Mouse (Mus musculus): ENCODE data around the gene Gm13698. TPM values are rescaled to one million over a fixed set of nuclear protein-coding genes. Genes with fewer than 3 reads are reported as not detected.
A peak's percentile ranks its signal among the peaks of the same experiment; 100 is the strongest.
"Not testable (repeated sequence)": the region's sequence is repeated elsewhere in the genome, so short reads cannot be mapped to it uniquely, and the experiment has no call there.

Gm13698 gene
- polyA plus RNA-seq (2014; fragmentation: Nextera tagmentation; extraction: Ambion mirVana), result not detected in 2 replicates

- not testable (repeated sequence) for DNase-seq (ENCODE audit: low spot score); H3K27me3 ChIP-seq (replicated peaks; ENCODE audit: control insufficient read depth, insufficient read depth, low read length); ATAC-seq; H3K4me3 ChIP-seq (ENCODE audit: low read depth, low read length); H3K36me3 ChIP-seq (ENCODE audit: control insufficient read depth, insufficient read depth, low read length); H3K27ac ChIP-seq (ENCODE audit: low read depth, low read length); H3K9me3 ChIP-seq (replicated peaks; ENCODE audit: control insufficient read depth, low read length); H3K4me2 ChIP-seq (ENCODE audit: low read length); H3K9ac ChIP-seq (ENCODE audit: low read length); H3K4me1 ChIP-seq (ENCODE audit: control insufficient read depth, insufficient read depth, low read length)
- no CpG with 5 or more reads among the region's 6 CpGs for WGBS
Measured at GRCm38 (mm10) chr2:83955393-83955792, at the start of gene Gm13698. Gene Gm13698 (plus strand): TSS chr2:83955693.

- no peak for DNase-seq (ENCODE audit: low spot score)
- Histone ChIP-seq H3K4me2 (ENCODE audit: low read length) (no peak overlapping the region), H3K4me1 (ENCODE audit: control insufficient read depth, insufficient read depth, low read length) (no peaks in the 10 kb centered on the region), H3K27me3 (replicated peaks; ENCODE audit: control insufficient read depth, insufficient read depth, low read length) (no peaks in the 10 kb centered on the region), H3K9ac (ENCODE audit: low read length) (no peak overlapping the region), H3K9me3 (replicated peaks; ENCODE audit: control insufficient read depth, low read length) (no peaks in the 10 kb centered on the region), H3K4me3 (ENCODE audit: low read depth, low read length) (no peak overlapping the region), H3K27ac (ENCODE audit: low read depth, low read length) (no peak overlapping the region), H3K36me3 (ENCODE audit: control insufficient read depth, insufficient read depth, low read length) (no peaks in the 10 kb centered on the region)
- WGBS, result 57% methylated on average over 2 of the region's 2 CpGs
- no peak for ATAC-seq
Measured at GRCm38 (mm10) chr2:83929478-83930088, 25.9 kb upstream of the Gm13698 start.

GRCm38 (mm10) chr2:83940931-83941361 lies 14.5 kb upstream of the Gm13698 start, which contains the start of gene Zswim2:
Gene Zswim2 (minus strand): TSS chr2:83941228.
- Histone ChIP-seq H3K9me3 (replicated peaks; ENCODE audit: control insufficient read depth, low read length) (no peaks in the 10 kb centered on the region), H3K9ac (ENCODE audit: low read length) (peak within 1 kb of the TSS; percentile 51), H3K4me2 (ENCODE audit: low read length) (peak within 1 kb of the TSS; percentile 64), H3K4me1 (ENCODE audit: control insufficient read depth, insufficient read depth, low read length) (no peaks in the 10 kb centered on the region; the same call in 1 of the 2 replicates), H3K27ac (ENCODE audit: low read depth, low read length) (0 out of 2 replicates have a peak within 1 kb of the TSS, but pooled peaks have one; percentile 33), H3K4me3 (ENCODE audit: low read depth, low read length) (peak within 1 kb of the TSS; percentile 31), H3K36me3 (ENCODE audit: control insufficient read depth, insufficient read depth, low read length) (no peaks in the 10 kb centered on the region), H3K27me3 (replicated peaks; ENCODE audit: control insufficient read depth, insufficient read depth, low read length) (no peaks in the 10 kb centered on the region)
- DNase-seq (ENCODE audit: low spot score), result peak; percentile 93
- WGBS, result 3% methylated on average over 20 of the region's 20 CpGs
- ATAC-seq, result peak; percentile 99

- Histone ChIP-seq H3K4me3 (ENCODE audit: low read depth, low read length) (peak overlapping the region; percentile 31), H3K9ac (ENCODE audit: low read length) (no peak overlapping the region), H3K4me1 (ENCODE audit: control insufficient read depth, insufficient read depth, low read length) (no peaks in the 10 kb centered on the region; the same call in 1 of the 2 replicates), H3K27ac (ENCODE audit: low read depth, low read length) (no peak overlapping the region), H3K27me3 (replicated peaks; ENCODE audit: control insufficient read depth, insufficient read depth, low read length) (no peaks in the 10 kb centered on the region), H3K9me3 (replicated peaks; ENCODE audit: control insufficient read depth, low read length) (no peaks in the 10 kb centered on the region), H3K4me2 (ENCODE audit: low read length) (peak overlapping the region; percentile 64), H3K36me3 (ENCODE audit: control insufficient read depth, insufficient read depth, low read length) (no peaks in the 10 kb centered on the region)
- DNase-seq (ENCODE audit: low spot score), result no peak
- peak; percentile 45; the same call in 1 of the 2 replicates for ATAC-seq
- WGBS, result 34% methylated on average over 3 of the region's 3 CpGs
Measured at GRCm38 (mm10) chr2:83941378-83941777, 14.1 kb upstream of the Gm13698 start.

GRCm38 (mm10) chr2:83941792-83942191 lies 13.7 kb upstream of the Gm13698 start:
- Histone ChIP-seq H3K27me3 (replicated peaks; ENCODE audit: control insufficient read depth, insufficient read depth, low read length) (no peaks in the 10 kb centered on the region), H3K27ac (ENCODE audit: low read depth, low read length) (no peak overlapping the region), H3K9ac (ENCODE audit: low read length) (no peak overlapping the region), H3K36me3 (ENCODE audit: control insufficient read depth, insufficient read depth, low read length) (no peaks in the 10 kb centered on the region), H3K9me3 (replicated peaks; ENCODE audit: control insufficient read depth, low read length) (no peaks in the 10 kb centered on the region), H3K4me2 (ENCODE audit: low read length) (no peak overlapping the region), H3K4me3 (ENCODE audit: low read depth, low read length) (no peak overlapping the region), H3K4me1 (ENCODE audit: control insufficient read depth, insufficient read depth, low read length) (no peaks in the 10 kb centered on the region; the same call in 1 of the 2 replicates)
- no peak for ATAC-seq
- no peak for DNase-seq (ENCODE audit: low spot score)
- 83% methylated on average over 4 of the region's 4 CpGs for WGBS

- not testable (repeated sequence) for H3K36me3 ChIP-seq (ENCODE audit: control insufficient read depth, insufficient read depth, low read length); H3K4me2 ChIP-seq (ENCODE audit: low read length); H3K4me3 ChIP-seq (ENCODE audit: low read depth, low read length); H3K27ac ChIP-seq (ENCODE audit: low read depth, low read length); DNase-seq (ENCODE audit: low spot score); H3K27me3 ChIP-seq (replicated peaks; ENCODE audit: control insufficient read depth, insufficient read depth, low read length); H3K9me3 ChIP-seq (replicated peaks; ENCODE audit: control insufficient read depth, low read length); H3K9ac ChIP-seq (ENCODE audit: low read length); H3K4me1 ChIP-seq (ENCODE audit: control insufficient read depth, insufficient read depth, low read length); ATAC-seq
- no CpG with 5 or more reads among the region's 6 CpGs for WGBS
Measured at GRCm38 (mm10) chr2:83961203-83961602, 5.7 kb downstream of the Gm13698 start, which contains the start of gene Gm13693. Gene Gm13693 (plus strand): TSS chr2:83961503.

- H3K4me1 ChIP-seq (ENCODE audit: control insufficient read depth, insufficient read depth, low read length); ATAC-seq; DNase-seq (ENCODE audit: low spot score); H3K4me2 ChIP-seq (ENCODE audit: low read length); H3K27me3 ChIP-seq (replicated peaks; ENCODE audit: control insufficient read depth, insufficient read depth, low read length); H3K4me3 ChIP-seq (ENCODE audit: low read depth, low read length); H3K9me3 ChIP-seq (replicated peaks; ENCODE audit: control insufficient read depth, low read length); H3K27ac ChIP-seq (ENCODE audit: low read depth, low read length); H3K36me3 ChIP-seq (ENCODE audit: control insufficient read depth, insufficient read depth, low read length); H3K9ac ChIP-seq (ENCODE audit: low read length): not testable (repeated sequence)
- WGBS, result no CpG with 5 or more reads among the region's 6 CpGs
Measured at GRCm38 (mm10) chr2:83967013-83967412, 11.5 kb downstream of the Gm13698 start, which contains the start of gene Gm13695. Gene Gm13695 (plus strand): TSS chr2:83967313.

- H3K4me1 ChIP-seq (ENCODE audit: control insufficient read depth, insufficient read depth, low read length); DNase-seq (ENCODE audit: low spot score); H3K4me3 ChIP-seq (ENCODE audit: low read depth, low read length); H3K9me3 ChIP-seq (replicated peaks; ENCODE audit: control insufficient read depth, low read length); H3K9ac ChIP-seq (ENCODE audit: low read length); H3K27ac ChIP-seq (ENCODE audit: low read depth, low read length); H3K4me2 ChIP-seq (ENCODE audit: low read length); ATAC-seq; H3K36me3 ChIP-seq (ENCODE audit: control insufficient read depth, insufficient read depth, low read length); H3K27me3 ChIP-seq (replicated peaks; ENCODE audit: control insufficient read depth, insufficient read depth, low read length): not testable (repeated sequence)
- WGBS, result no CpG with 5 or more reads among the region's 6 CpGs
Measured at GRCm38 (mm10) chr2:83972823-83973222, 17.3 kb downstream of the Gm13698 start, which contains the start of gene Gm13696. Gene Gm13696 (plus strand): TSS chr2:83973123.

GRCm38 (mm10) chr2:83978633-83979032 lies 23.1 kb downstream of the Gm13698 start, which contains the start of gene Gm13694:
Gene Gm13694 (plus strand): TSS chr2:83978933.
- not testable (repeated sequence) for ATAC-seq; H3K27ac ChIP-seq (ENCODE audit: low read depth, low read length); H3K4me3 ChIP-seq (ENCODE audit: low read depth, low read length); H3K9me3 ChIP-seq (replicated peaks; ENCODE audit: control insufficient read depth, low read length); H3K4me2 ChIP-seq (ENCODE audit: low read length); DNase-seq (ENCODE audit: low spot score); H3K9ac ChIP-seq (ENCODE audit: low read length); H3K4me1 ChIP-seq (ENCODE audit: control insufficient read depth, insufficient read depth, low read length); H3K36me3 ChIP-seq (ENCODE audit: control insufficient read depth, insufficient read depth, low read length); H3K27me3 ChIP-seq (replicated peaks; ENCODE audit: control insufficient read depth, insufficient read depth, low read length)
- WGBS, result no CpG with 5 or more reads among the region's 6 CpGs

Data from forebrain, embryonic 14.5 days (tissue).